8 mouse cellular contexts compared by ENCODE assay signal in the genomic region with DNA sequence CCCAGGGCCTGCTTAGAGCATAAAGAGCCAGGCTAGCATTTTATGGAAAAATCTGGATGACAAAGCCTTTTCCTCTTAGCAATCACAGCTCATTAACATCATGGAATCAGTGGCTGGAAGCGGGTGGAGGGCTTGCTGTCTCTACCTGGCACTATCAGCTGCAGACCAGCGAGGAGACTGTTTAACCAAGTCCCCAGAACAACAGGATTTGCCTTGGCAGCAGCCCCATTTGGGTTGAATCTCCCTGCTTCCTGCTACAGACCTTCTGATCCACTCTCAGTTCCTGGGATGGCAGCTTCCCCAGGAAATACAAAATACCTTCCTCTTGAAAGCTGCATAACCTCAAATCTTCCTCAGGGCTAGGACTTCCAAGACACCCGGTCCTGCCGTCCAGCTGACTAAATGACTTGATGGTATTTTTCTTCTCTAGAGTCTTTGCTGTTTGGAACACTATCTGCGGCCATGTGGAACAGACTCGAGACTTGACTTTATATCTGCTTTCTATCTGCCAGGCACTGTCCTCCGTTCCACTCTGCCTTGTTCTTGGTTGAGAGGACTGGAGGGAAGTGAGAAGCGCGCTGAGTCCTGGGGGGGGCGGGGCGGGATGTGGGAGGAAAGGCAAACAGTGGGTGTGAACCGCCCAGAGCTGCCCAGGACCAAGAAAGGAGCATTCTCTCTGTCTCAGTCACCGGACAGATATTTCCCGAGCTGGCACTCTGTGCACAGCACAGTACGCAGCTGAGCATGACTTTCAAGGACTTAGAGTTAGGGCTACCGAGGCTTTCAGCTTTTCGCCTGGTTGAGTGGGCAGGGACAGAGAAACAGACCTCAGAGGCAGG. TPM values are rescaled to one million over a fixed set of nuclear protein-coding genes. Genes with fewer than 3 reads are reported as not detected.
A peak's percentile ranks its signal among the peaks of the same experiment; 100 is the strongest.
DNase-seq lines count a peak whose midpoint lies in the region; ATAC-seq and TF ChIP-seq lines count a peak whose summit lies in the region.

No protein-coding gene starts in this region.

- H3K79me2 ChIP-seq in liver, adult 2 months (ENCODE audit: control insufficient read depth, insufficient read depth, low read length) = no peaks in the 10 kb centered on the region

- peak overlapping the region; percentile 7; the same call in 1 of the 2 replicates for H3K4me3 ChIP-seq in liver, adult 2 months (ENCODE audit: insufficient read depth, low read depth, low read length)
- no peak overlapping the region for H3K4me3 ChIP-seq in cortical plate, adult 2 months (ENCODE audit: insufficient read depth, low read length)
- H3K4me3 ChIP-seq in lung, embryonic 16.5 days (ENCODE audit: low read length) = peak overlapping the region; percentile 24

- 0 out of 2 replicates have a peak overlapping the region, but pooled peaks have one; percentile 11 for H3K9ac ChIP-seq in liver, adult 2 months (ENCODE audit: low read depth, low read length)
- H3K9ac ChIP-seq in lung, embryonic 16.5 days (ENCODE audit: low read length) = peak overlapping the region; percentile 51

- H3K4me2 ChIP-seq in lung, embryonic 16.5 days (ENCODE audit: low read depth, low read length) = peak overlapping the region; percentile 50

- no peaks in the 10 kb centered on the region for H3K36me3 ChIP-seq in liver, adult 2 months (ENCODE audit: control insufficient read depth, insufficient read depth, low read length)
- no peaks in the 10 kb centered on the region for H3K36me3 ChIP-seq in lung, embryonic 16.5 days (ENCODE audit: control insufficient read depth, insufficient read depth, low read length)

- peak; percentile 75 for DNase-seq in liver, adult 2 months (ENCODE audit: extremely low read depth, low read depth, low spot score)
- no peak for DNase-seq in liver
- DNase-seq in heart, adult 18-20 months = peak; percentile 67 to 76
- peak; percentile 51 for DNase-seq in kidney, adult 11 months
- DNase-seq in thymus, postnatal 0 days (ENCODE audit: low spot score) = no peak

- H3K9me3 ChIP-seq in lung, embryonic 16.5 days (ENCODE audit: control insufficient read depth, low read length) = no peaks in the 10 kb centered on the region

- TF ChIP-seq CTCF in liver, adult 2 months (IDR thresholded peaks at IDR 0.05; ENCODE audit: low read depth, low read length) = no peak
- no peak for TF ChIP-seq CTCF in cortical plate, adult 2 months (IDR thresholded peaks at IDR 0.05; ENCODE audit: extremely low read depth, insufficient read depth, low read length)

- 2% methylated on average over 13 of the region's 17 CpGs for WGBS in liver, adult 2 months
- WGBS in lung, embryonic 16.5 days = 4% methylated on average over 13 of the region's 17 CpGs

- peak overlapping the region; percentile 64 for H3K27ac ChIP-seq in liver, adult 2 months (replicated peaks; ENCODE audit: insufficient read depth, low read depth, low read length)
- peak overlapping the region; percentile 79 for H3K27ac ChIP-seq in cortical plate, adult 2 months (ENCODE audit: insufficient read depth, low read length)
- H3K27ac ChIP-seq in lung, embryonic 16.5 days (ENCODE audit: low read length) = peak overlapping the region; percentile 89

- no peaks in the 10 kb centered on the region for H3K27me3 ChIP-seq in liver, adult 2 months (ENCODE audit: control insufficient read depth, insufficient read depth, low read length)
- no peaks in the 10 kb centered on the region for H3K27me3 ChIP-seq in lung, embryonic 16.5 days (ENCODE audit: control insufficient read depth, insufficient read depth, low read depth, low read length)

- no peak for TF ChIP-seq POLR2A in liver, adult 2 months (IDR thresholded peaks at IDR 0.05; ENCODE audit: extremely low read depth, insufficient read depth, low read length)
- no peak for TF ChIP-seq POLR2A in cortical plate, adult 2 months (IDR thresholded peaks at IDR 0.05; ENCODE audit: extremely low read depth, insufficient read depth, low read length)

- H3K4me1 ChIP-seq in liver, adult 2 months (ENCODE audit: control insufficient read depth, insufficient read depth, low read length) = peaks cover 15% of the 10 kb centered on the region; the same call in 1 of the 2 replicates
- H3K4me1 ChIP-seq in cortical plate, adult 2 months (ENCODE audit: control insufficient read depth, insufficient read depth, low read length) = peaks cover 22% of the 10 kb centered on the region
- H3K4me1 ChIP-seq in lung, embryonic 16.5 days (replicated peaks; ENCODE audit: control insufficient read depth, insufficient read depth, low read length) = peaks cover 38% of the 10 kb centered on the region

- peak; percentile 77 for ATAC-seq in lung, embryonic 16.5 days (ENCODE audit: low read depth)
- peak; percentile 62 for ATAC-seq in neutrophil, adult 5-6 weeks (ENCODE audit: extremely low read depth, insufficient number of reproducible peaks, low FRiP score, poor library complexity, severe bottlenecking)

RNA-seq across cellular contexts. Expression of gene Calm2, which starts 12.4 kb away (rescaled TPM):
- total RNA-seq in liver, adult 2 months (2014; rRNA removed) = 181 and 257 TPM in 2 replicates
- polyA plus RNA-seq in liver, adult 2 months (2012; rRNA removed) = 19.7 and 20.9 TPM in 2 replicates
- polyA plus RNA-seq in cortical plate, adult 2 months (2012; rRNA removed) = 2,529 and 2,563 TPM in 2 replicates
- 100 to 1,000 TPM; 153 TPM for total RNA-seq in heart, adult 18-20 months (2021)
- polyA plus RNA-seq in lung, embryonic 16.5 days (2015; fragmentation: Nextera tagmentation; extraction: Ambion mirVana) = 1,010 and 1,035 TPM in 2 replicates
- total RNA-seq in neutrophil, adult 5-6 weeks (2017) = 741 and 816 TPM in 2 replicates
- polyA plus RNA-seq in thymus, postnatal 0 days (2015; fragmentation: Nextera tagmentation; extraction: Ambion mirVana) = 943 and 956 TPM in 2 replicates

RNA-seq across cellular contexts. Expression of gene Stpg4, which starts 31.6 kb away (rescaled TPM):
- total RNA-seq in liver, adult 2 months (2014; rRNA removed) = not detected in 2 replicates
- polyA plus RNA-seq in liver, adult 2 months (2012; rRNA removed) = not detected in 2 replicates
- polyA plus RNA-seq in cortical plate, adult 2 months (2012; rRNA removed) = not detected in 2 replicates
- not detected for total RNA-seq in heart, adult 18-20 months (2021)
- polyA plus RNA-seq in lung, embryonic 16.5 days (2015; fragmentation: Nextera tagmentation; extraction: Ambion mirVana) = not detected in 2 replicates
- not detected in 2 replicates for total RNA-seq in neutrophil, adult 5-6 weeks (2017)
- 0.23 TPM in 2 replicates for polyA plus RNA-seq in thymus, postnatal 0 days (2015; fragmentation: Nextera tagmentation; extraction: Ambion mirVana)

Comparison
In these comparisons a context has a peak if more than half of its experiments do, and no peak if none do; other contexts are left out.
1. DNase-seq: peak in liver, adult 2 months (single experiment), heart, adult 18-20 months (2 of 2) and kidney, adult 11 months (single experiment); none in liver (single experiment) and thymus, postnatal 0 days (single experiment).
2. RNA of gene Calm2, which starts 12.4 kb away (polyA plus RNA-seq): 2,529 to 2,563 TPM in cortical plate, adult 2 months, 1,010 to 1,035 TPM in lung, embryonic 16.5 days and 943 to 956 TPM in thymus, postnatal 0 days; 19.7 to 20.9 TPM in liver, adult 2 months; every median in the first group is over 10 times any median in the second.
3. Peak in every context shown above with its lines, with median percentiles within 50 percentile points of each other: H3K27ac ChIP-seq.